Mouse (Mus musculus): ENCODE measurements at regions not wholly inside any gene's neighbourhood (a gene's known extent, or its start where the extent isn't known, plus 50 kb on each side); places are given as distances from the start of the nearest gene placed in this dataset.

GRCm38 (mm10) chr1:147237565-147237964 lies 743.0 kb downstream of the Brinp3 start:
- Histone ChIP-seq H3K4me2 (ENCODE audit: low read depth, low read length) (no peak overlapping the region), H3K4me3 (ENCODE audit: low read length) (no peak overlapping the region), H3K36me3 (ENCODE audit: insufficient read depth, low read length) (no peaks in the 10 kb centered on the region), H3K27me3 (ENCODE audit: insufficient read depth, low read length) (no peaks in the 10 kb centered on the region), H3K4me1 (ENCODE audit: insufficient read depth, low read length) (no peaks in the 10 kb centered on the region), H3K9me3 (ENCODE audit: low read length) (no peaks in the 10 kb centered on the region), H3K27ac (no peak overlapping the region), H3K9ac (replicated peaks; ENCODE audit: low read length) (no peak overlapping the region)
- 66% methylated on average over 3 of the region's 3 CpGs for WGBS
- ATAC-seq: no peak
- TF ChIP-seq CTCF (IDR thresholded peaks at IDR 0.05; ENCODE audit: low read depth): no peak
- no peak for DNase-seq (ENCODE audit: low spot score)

GRCm38 (mm10) chr1:147239108-147239507 lies 744.5 kb downstream of the Brinp3 start:
- Histone ChIP-seq H3K27ac (no peak overlapping the region), H3K9ac (replicated peaks; ENCODE audit: low read length) (no peak overlapping the region), H3K9me3 (ENCODE audit: low read length) (no peaks in the 10 kb centered on the region), H3K36me3 (ENCODE audit: insufficient read depth, low read length) (no peaks in the 10 kb centered on the region), H3K4me2 (ENCODE audit: low read depth, low read length) (no peak overlapping the region), H3K4me1 (ENCODE audit: insufficient read depth, low read length) (no peaks in the 10 kb centered on the region), H3K27me3 (ENCODE audit: insufficient read depth, low read length) (no peaks in the 10 kb centered on the region), H3K4me3 (ENCODE audit: low read length) (no peak overlapping the region)
- WGBS: 75% methylated on average over 3 of the region's 3 CpGs
- DNase-seq (ENCODE audit: low spot score) (no peak), ATAC-seq (no peak)
- no peak for TF ChIP-seq CTCF (IDR thresholded peaks at IDR 0.05; ENCODE audit: low read depth)

- Histone ChIP-seq H3K36me3 (ENCODE audit: insufficient read depth, low read length) (no peaks in the 10 kb centered on the region), H3K27ac (no peak overlapping the region), H3K9me3 (ENCODE audit: low read length) (no peaks in the 10 kb centered on the region), H3K4me1 (ENCODE audit: insufficient read depth, low read length) (no peaks in the 10 kb centered on the region), H3K4me2 (ENCODE audit: low read depth, low read length) (no peak overlapping the region), H3K9ac (replicated peaks; ENCODE audit: low read length) (no peak overlapping the region), H3K27me3 (ENCODE audit: insufficient read depth, low read length) (no peaks in the 10 kb centered on the region), H3K4me3 (ENCODE audit: low read length) (no peak overlapping the region)
- WGBS: 98% methylated on average over 1 of the region's 1 CpGs
- TF ChIP-seq CTCF (IDR thresholded peaks at IDR 0.05; ENCODE audit: low read depth): no peak
- ATAC-seq (no peak), DNase-seq (ENCODE audit: low spot score) (no peak)
These were observed 778.8 kb downstream of the Brinp3 start for GRCm38 (mm10) chr1:147273324-147273723.

GRCm38 (mm10) chr1:147291119-147291518 lies 796.6 kb downstream of the Brinp3 start:
- Histone ChIP-seq H3K27me3 (ENCODE audit: insufficient read depth, low read length) (no peaks in the 10 kb centered on the region), H3K4me1 (ENCODE audit: insufficient read depth, low read length) (no peaks in the 10 kb centered on the region), H3K36me3 (ENCODE audit: insufficient read depth, low read length) (no peaks in the 10 kb centered on the region), H3K27ac (no peak overlapping the region), H3K9me3 (ENCODE audit: low read length) (no peaks in the 10 kb centered on the region), H3K4me3 (ENCODE audit: low read length) (no peak overlapping the region), H3K9ac (replicated peaks; ENCODE audit: low read length) (no peak overlapping the region), H3K4me2 (ENCODE audit: low read depth, low read length) (no peak overlapping the region)
- ATAC-seq: no peak
- 87% methylated on average over 3 of the region's 3 CpGs for WGBS
- DNase-seq (ENCODE audit: low spot score): no peak
- no peak for TF ChIP-seq CTCF (IDR thresholded peaks at IDR 0.05; ENCODE audit: low read depth)

- no peak for TF ChIP-seq CTCF (IDR thresholded peaks at IDR 0.05; ENCODE audit: low read depth)
- Histone ChIP-seq H3K9ac (replicated peaks; ENCODE audit: low read length) (no peak overlapping the region), H3K27me3 (ENCODE audit: insufficient read depth, low read length) (no peaks in the 10 kb centered on the region), H3K27ac (no peak overlapping the region), H3K9me3 (ENCODE audit: low read length) (no peaks in the 10 kb centered on the region), H3K36me3 (ENCODE audit: insufficient read depth, low read length) (no peaks in the 10 kb centered on the region), H3K4me3 (ENCODE audit: low read length) (no peak overlapping the region), H3K4me2 (ENCODE audit: low read depth, low read length) (no peak overlapping the region), H3K4me1 (ENCODE audit: insufficient read depth, low read length) (no peaks in the 10 kb centered on the region)
- ATAC-seq (no peak), DNase-seq (ENCODE audit: low spot score) (peak; percentile 26)
- WGBS: 35% methylated on average over 1 of the region's 1 CpGs
These were observed 814.7 kb downstream of the Brinp3 start for GRCm38 (mm10) chr1:147309246-147309645.

GRCm38 (mm10) chr1:147343276-147343953 lies 848.9 kb downstream of the Brinp3 start:
- ATAC-seq (peak; percentile 88), DNase-seq (ENCODE audit: low spot score) (peak; percentile 78)
- TF ChIP-seq CTCF (IDR thresholded peaks at IDR 0.05; ENCODE audit: low read depth): no peak
- Histone ChIP-seq H3K4me2 (ENCODE audit: low read depth, low read length) (no peak overlapping the region), H3K4me3 (ENCODE audit: low read length) (no peak overlapping the region), H3K27me3 (ENCODE audit: insufficient read depth, low read length) (no peaks in the 10 kb centered on the region), H3K9me3 (ENCODE audit: low read length) (no peaks in the 10 kb centered on the region), H3K4me1 (ENCODE audit: insufficient read depth, low read length) (no peaks in the 10 kb centered on the region), H3K27ac (peak overlapping the region; percentile 42), H3K9ac (replicated peaks; ENCODE audit: low read length) (no peak overlapping the region), H3K36me3 (ENCODE audit: insufficient read depth, low read length) (no peaks in the 10 kb centered on the region)
- 72% methylated on average over 9 of the region's 9 CpGs for WGBS

- no peak; the same call in 1 of the 2 replicates for ATAC-seq
- Histone ChIP-seq H3K4me1 (ENCODE audit: insufficient read depth, low read length) (no peaks in the 10 kb centered on the region), H3K4me3 (ENCODE audit: low read length) (no peak overlapping the region), H3K9me3 (ENCODE audit: low read length) (no peaks in the 10 kb centered on the region), H3K36me3 (ENCODE audit: insufficient read depth, low read length) (no peaks in the 10 kb centered on the region), H3K4me2 (ENCODE audit: low read depth, low read length) (no peak overlapping the region), H3K27ac (peak overlapping the region; percentile 42), H3K27me3 (ENCODE audit: insufficient read depth, low read length) (no peaks in the 10 kb centered on the region), H3K9ac (replicated peaks; ENCODE audit: low read length) (no peak overlapping the region)
- WGBS: 73% methylated on average over 3 of the region's 3 CpGs
- DNase-seq (ENCODE audit: low spot score): peak; percentile 3
- no peak for TF ChIP-seq CTCF (IDR thresholded peaks at IDR 0.05; ENCODE audit: low read depth)
These were observed 849.5 kb downstream of the Brinp3 start for GRCm38 (mm10) chr1:147344027-147344426.

Data from hindbrain, postnatal 0 days (tissue).